In genomic region chr13:28774649-28775048, GRCm38 (mm10) we compare ENCODE assay signal across 18 mouse cellular contexts.
DNase-seq lines count a peak whose midpoint lies in the region; ATAC-seq lines count a peak whose summit lies in the region.
"Had no signal": no experiment of that assay in that cellular context is flagged by ENCODE, and none has a peak within 500 bp of the region (broad histone marks: within the 10 kb centered on the region; RNA-seq: fewer than 3 reads in every experiment).

No protein-coding gene starts in this region.

- H3K27me3 ChIP-seq in neural tube, embryonic 11.5 days (ENCODE audit: control insufficient read depth, insufficient read depth, low read length): no peaks in the 10 kb centered on the region
- no peaks in the 10 kb centered on the region for H3K27me3 ChIP-seq in hindbrain, embryonic 15.5 days
- H3K27me3 ChIP-seq in midbrain, embryonic 15.5 days (replicated peaks): no peaks in the 10 kb centered on the region
- H3K27me3 ChIP-seq: heart, embryonic 15.5 days; intestine, embryonic 15.5 days; lung, embryonic 15.5 days had no signal

- H3K9me3 ChIP-seq in neural tube, embryonic 11.5 days (ENCODE audit: control insufficient read depth, low read length): no peaks in the 10 kb centered on the region
- no peaks in the 10 kb centered on the region for H3K9me3 ChIP-seq in hindbrain, embryonic 15.5 days
- H3K9me3 ChIP-seq in midbrain, embryonic 15.5 days: no peaks in the 10 kb centered on the region
- H3K9me3 ChIP-seq: heart, embryonic 15.5 days; intestine, embryonic 15.5 days; lung, embryonic 15.5 days had no signal

- no peaks in the 10 kb centered on the region for H3K36me3 ChIP-seq in neural tube, embryonic 11.5 days (ENCODE audit: control insufficient read depth, insufficient read depth, low read length)
- no peaks in the 10 kb centered on the region for H3K36me3 ChIP-seq in hindbrain, embryonic 15.5 days
- H3K36me3 ChIP-seq in midbrain, embryonic 15.5 days (replicated peaks): no peaks in the 10 kb centered on the region
- H3K36me3 ChIP-seq: heart, embryonic 15.5 days; intestine, embryonic 15.5 days; lung, embryonic 15.5 days had no signal

- no peak overlapping the region; the same call in 1 of the 2 replicates for H3K9ac ChIP-seq in neural tube, embryonic 11.5 days (ENCODE audit: low read length)
- no peak overlapping the region for H3K9ac ChIP-seq in hindbrain, embryonic 15.5 days
- H3K9ac ChIP-seq in midbrain, embryonic 15.5 days: 0 out of 2 replicates have a peak overlapping the region, but pooled peaks have one; percentile 25
- H3K9ac ChIP-seq: heart, embryonic 15.5 days; intestine, embryonic 15.5 days; lung, embryonic 15.5 days had no signal

- intact Hi-C loops in gastrocnemius, postnatal 36 days (cut with DNase I): no loop called here

- H3K4me1 ChIP-seq in neural tube, embryonic 11.5 days (ENCODE audit: control insufficient read depth, insufficient read depth, low read length): peaks cover 22% of the 10 kb centered on the region
- peaks cover 34% of the 10 kb centered on the region for H3K4me1 ChIP-seq in hindbrain, embryonic 15.5 days (replicated peaks)
- peaks cover 41% of the 10 kb centered on the region for H3K4me1 ChIP-seq in midbrain, embryonic 15.5 days

- no peak overlapping the region for H3K4me3 ChIP-seq in neural tube, embryonic 11.5 days (ENCODE audit: low read depth, low read length)
- H3K4me3 ChIP-seq in hindbrain, embryonic 15.5 days: no peak overlapping the region
- H3K4me3 ChIP-seq in midbrain, embryonic 15.5 days: no peak overlapping the region
- H3K4me3 ChIP-seq: erythroblast, embryonic 14.5 days; heart, embryonic 15.5 days; intestine, embryonic 15.5 days; lung, embryonic 15.5 days had no signal

- 0 out of 2 replicates have a peak overlapping the region, but pooled peaks have one; percentile 44 for H3K27ac ChIP-seq in neural tube, embryonic 11.5 days (ENCODE audit: low read depth, low read length)
- H3K27ac ChIP-seq in hindbrain, embryonic 15.5 days (replicated peaks): peak overlapping the region; percentile 76
- H3K27ac ChIP-seq in midbrain, embryonic 15.5 days: peak overlapping the region; percentile 67
- H3K27ac ChIP-seq: heart, embryonic 15.5 days; intestine, embryonic 15.5 days; lung, embryonic 15.5 days had no signal

- WGBS in neural tube, embryonic 11.5 days: 47% methylated on average over 7 of the region's 7 CpGs
- 38% methylated on average over 7 of the region's 7 CpGs for WGBS in hindbrain, embryonic 15.5 days
- WGBS in midbrain, embryonic 15.5 days: 17% methylated on average over 7 of the region's 7 CpGs

- peak; percentile 34 for DNase-seq in neural tube, embryonic 11.5 days (ENCODE audit: low spot score)
- no peak for DNase-seq in neural tube, embryonic 10.5 days (ENCODE audit: extremely low spot score, low spot score)
- DNase-seq in gastrocnemius, postnatal 36 days: no peak
- DNase-seq in thymus, postnatal 10 days (ENCODE audit: low spot score in 2 of 2): no peak
- DNase-seq in frontal cortex, adult 2 months (ENCODE audit: extremely low spot score in 1 of 2, low spot score in 1 of 2): no peak
- no peak for DNase-seq in cerebellum, postnatal 36 days
- DNase-seq: adrenal gland, postnatal 14 days; gastrocnemius, postnatal 14 days; kidney, postnatal 14 days; liver; right cerebral cortex, postnatal 4 days; thymus, postnatal 4 days had no signal

- no peak overlapping the region for H3K4me2 ChIP-seq in neural tube, embryonic 11.5 days (ENCODE audit: low read depth)
- no peak overlapping the region for H3K4me2 ChIP-seq in hindbrain, embryonic 15.5 days
- peak overlapping the region; percentile 6; the same call in 1 of the 2 replicates for H3K4me2 ChIP-seq in midbrain, embryonic 15.5 days
- H3K4me2 ChIP-seq: heart, embryonic 15.5 days; intestine, embryonic 15.5 days; lung, embryonic 15.5 days had no signal

- ATAC-seq in neural tube, embryonic 11.5 days (ENCODE audit: insufficient read depth, low FRiP score, low TSS enrichment): peak; percentile 48; the same call in 1 of the 2 replicates
- ATAC-seq in hindbrain, embryonic 15.5 days (ENCODE audit: low FRiP score, low read depth): peak; percentile 65; the same call in 1 of the 2 replicates
- ATAC-seq in midbrain, embryonic 15.5 days (replicated peaks): peak; percentile 68
- ATAC-seq: intestine, embryonic 15.5 days had no signal
